Mouse (Mus musculus): ENCODE measurements at regions not wholly inside any gene's neighbourhood (a gene's known extent, or its start where the extent isn't known, plus 50 kb on each side); places are given as distances from the start of the nearest gene placed in this dataset.

- Histone ChIP-seq H3K27me3 (ENCODE audit: control insufficient read depth, insufficient read depth, low read length, poor library complexity, severe bottlenecking) (no peaks in the 10 kb centered on the region; the same call in 1 of the 2 replicates), H3K9ac (ENCODE audit: low read depth, poor library complexity, severe bottlenecking) (0 out of 2 replicates have a peak overlapping the region, but pooled peaks have one; percentile 42), H3K36me3 (ENCODE audit: control insufficient read depth, insufficient read depth, low read length, poor library complexity, severe bottlenecking) (no peaks in the 10 kb centered on the region), H3K4me1 (ENCODE audit: control insufficient read depth, insufficient read depth, low read length) (peaks cover 19% of the 10 kb centered on the region), H3K27ac (ENCODE audit: insufficient read depth, low read length) (no peak overlapping the region), H3K9me3 (replicated peaks; ENCODE audit: control insufficient read depth, insufficient read depth, low read length, poor library complexity, severe bottlenecking) (no peaks in the 10 kb centered on the region), H3K4me3 (ENCODE audit: low read depth, low read length) (no peak overlapping the region)
- TF ChIP-seq EP300 (IDR thresholded peaks at IDR 0.05; ENCODE audit: insufficient read depth, low read depth, low read length): no peak
- peak; percentile 73 for TF ChIP-seq CTCF (IDR thresholded peaks at IDR 0.05; ENCODE audit: low read depth, low read length)
These were observed 51.1 kb upstream of the Lrig1 start for GRCm38 (mm10) chr6:94751101-94751440.

GRCm38 (mm10) chr6:94750228-94751100 is 50.5 kb upstream of the Lrig1 start:
- Histone ChIP-seq H3K4me1 (ENCODE audit: control insufficient read depth, insufficient read depth, low read length) (peaks cover 18% of the 10 kb centered on the region), H3K9ac (ENCODE audit: low read depth, poor library complexity, severe bottlenecking) (0 out of 2 replicates have a peak overlapping the region, but pooled peaks have one; percentile 42), H3K27me3 (ENCODE audit: control insufficient read depth, insufficient read depth, low read length, poor library complexity, severe bottlenecking) (no peaks in the 10 kb centered on the region; the same call in 1 of the 2 replicates), H3K27ac (ENCODE audit: insufficient read depth, low read length) (no peak overlapping the region), H3K9me3 (replicated peaks; ENCODE audit: control insufficient read depth, insufficient read depth, low read length, poor library complexity, severe bottlenecking) (no peaks in the 10 kb centered on the region), H3K36me3 (ENCODE audit: control insufficient read depth, insufficient read depth, low read length, poor library complexity, severe bottlenecking) (no peaks in the 10 kb centered on the region), H3K4me3 (ENCODE audit: low read depth, low read length) (no peak overlapping the region)
- TF ChIP-seq POLR2A (IDR thresholded peaks at IDR 0.05; ENCODE audit: insufficient read depth, low read length) (no peak), CTCF (IDR thresholded peaks at IDR 0.05; ENCODE audit: low read depth, low read length) (no peak), EP300 (IDR thresholded peaks at IDR 0.05; ENCODE audit: insufficient read depth, low read depth, low read length) (no peak)

Measured in ES-Bruce4 (cell line).